Mouse (Mus musculus) cortical plate, adult 2 months (tissue): ENCODE data around the gene Sdhd. TPM values are rescaled to one million over a fixed set of nuclear protein-coding genes. Genes with fewer than 3 reads are reported as not detected.

ENCODE experiments used
- H3K27ac ChIP-seq: fragments of 200-500 bp; 2 replicates; pipeline ENCODE4 v1.5.1; 2012; ENCODE audit warnings: low read length, control low read depth, inconsistent platforms; ENCODE audit not compliant: insufficient read depth
- H3K4me1 ChIP-seq: fragments of 200-500 bp; 2 replicates; pipeline ENCODE4 v1.6.1; 2011; ENCODE audit warnings: low read length; ENCODE audit not compliant: control insufficient read depth, insufficient read depth
- H3K4me3 ChIP-seq: fragments of 200-500 bp; 2 replicates; pipeline ENCODE4 v1.5.1; 2011; ENCODE audit warnings: mild to moderate bottlenecking, low read length, control low read depth; ENCODE audit not compliant: insufficient read depth
- CTCF ChIP-seq: fragments of 200-500 bp; IDR thresholded peaks from 2 replicates; pipeline ENCODE4 v1.5.1; 2011; ENCODE audit warnings: mild to moderate bottlenecking, control low read depth, low read length; ENCODE audit not compliant: insufficient read depth; ENCODE audit errors: extremely low read depth
- POLR2A ChIP-seq: fragments of 200-500 bp; IDR thresholded peaks from 2 replicates; pipeline ENCODE4 v1.6.1; 2011; ENCODE audit warnings: mild to moderate bottlenecking, low read length, control low read depth; ENCODE audit not compliant: insufficient read depth; ENCODE audit errors: extremely low read depth
- polyA plus RNA-seq: library from polyadenylated mRNA; depleted of rRNA; stranded (reverse); fragments of >200 nt; gene quantifications from 2 replicates; pipeline ENCODE4 v1.2.3, GENCODE M21; 2012; rRNA removed

The Sdhd gene
- polyA plus RNA-seq, 1 experiment, result 145 TPM

- no peak overlapping the region for H3K4me3 ChIP-seq
- no peaks in the 10 kb centered on the region for H3K4me1 ChIP-seq
- H3K27ac ChIP-seq, result no peak overlapping the region
- no peak for TF ChIP-seq POLR2A
- no peak for TF ChIP-seq CTCF
Observed at GRCm38 (mm10) chr9:50561918-50562360, 41.7 kb downstream of the Sdhd start.

GRCm38 (mm10) chr9:50561145-50561917, 42.3 kb downstream of the Sdhd start, which contains the start of gene Tex12:
Gene Tex12 (minus strand): TSS chr9:50561325.
- Histone ChIP-seq H3K4me1 (no peaks in the 10 kb centered on the region), H3K27ac (no peak within 1 kb of the TSS), H3K4me3 (no peak within 1 kb of the TSS)
- no peak for TF ChIP-seq CTCF
- TF ChIP-seq POLR2A, result no peak

GRCm38 (mm10) chr9:50555094-50555446, 48.5 kb downstream of the Sdhd start, which contains the start of gene Bco2:
Gene Bco2 (minus strand): TSS chr9:50555181.
- Histone ChIP-seq H3K4me1 (peaks cover 3% of the 10 kb centered on the region; the same call in 1 of the 2 replicates), H3K4me3 (peak within 1 kb of the TSS; percentile 45), H3K27ac (peak within 1 kb of the TSS; percentile 94)
- TF ChIP-seq POLR2A, result no peak
- no peak for TF ChIP-seq CTCF

GRCm38 (mm10) chr9:50554241-50555093, 49.1 kb downstream of the Sdhd start, which contains the start of gene Il18:
Gene Il18 (plus strand): TSS chr9:50554827.
- TF ChIP-seq CTCF (no peak), POLR2A (no peak; the same call in 1 of the 2 replicates)
- peak within 1 kb of the TSS; percentile 45 for H3K4me3 ChIP-seq
- peak within 1 kb of the TSS; percentile 94 for H3K27ac ChIP-seq
- peaks cover 3% of the 10 kb centered on the region; the same call in 1 of the 2 replicates for H3K4me1 ChIP-seq

GRCm38 (mm10) chr9:50553547-50553946, 50.1 kb downstream of the Sdhd start:
- TF ChIP-seq POLR2A (no peak), CTCF (no peak)
- Histone ChIP-seq H3K27ac (peak overlapping the region; percentile 30; the same call in 1 of the 2 replicates), H3K4me3 (no peak overlapping the region), H3K4me1 (peaks cover 3% of the 10 kb centered on the region; the same call in 1 of the 2 replicates)

GRCm38 (mm10) chr9:50552206-50552605, 51.4 kb downstream of the Sdhd start:
- TF ChIP-seq POLR2A (no peak), CTCF (no peak)
- H3K4me1 ChIP-seq, result peaks cover 3% of the 10 kb centered on the region; the same call in 1 of the 2 replicates
- no peak overlapping the region for H3K27ac ChIP-seq
- H3K4me3 ChIP-seq, result no peak overlapping the region

- peaks cover under 1% of the 10 kb centered on the region; the same call in 1 of the 2 replicates for H3K4me1 ChIP-seq
- TF ChIP-seq CTCF, result no peak
- H3K4me3 ChIP-seq, result no peak overlapping the region
- H3K27ac ChIP-seq, result no peak overlapping the region
Observed at GRCm38 (mm10) chr9:50548936-50549335, 54.7 kb downstream of the Sdhd start.

GRCm38 (mm10) chr9:50547859-50548478, 55.6 kb downstream of the Sdhd start:
- TF ChIP-seq POLR2A (no peak), CTCF (no peak)
- no peak overlapping the region for H3K27ac ChIP-seq
- H3K4me3 ChIP-seq, result no peak overlapping the region
- H3K4me1 ChIP-seq, result no peaks in the 10 kb centered on the region

Other genes with a start within 250 kb of the Sdhd start
- 0.09 and 0.13 TPM in 2 replicates for gene Plet1, start 109.3 kb downstream of the Sdhd start, polyA plus RNA-seq
- gene Pts, start 75.1 kb downstream of the Sdhd start, polyA plus RNA-seq, result 59.7 and 62.6 TPM in 2 replicates
- gene Il18, start 49.0 kb downstream of the Sdhd start, polyA plus RNA-seq, result 67.8 and 69.3 TPM in 2 replicates
- 4.3 TPM in 2 replicates for gene Bco2, start 48.6 kb downstream of the Sdhd start, polyA plus RNA-seq
- not detected in 2 replicates for gene Tex12, start 42.5 kb downstream of the Sdhd start, polyA plus RNA-seq
- gene Timm8b, start 98 bp upstream of the Sdhd start, polyA plus RNA-seq, result 465 and 504 TPM in 2 replicates
- gene Pih1d2, start 13.5 kb upstream of the Sdhd start, polyA plus RNA-seq, result 4.4 and 4.9 TPM in 2 replicates
- 14.1 and 14.7 TPM in 2 replicates for gene Nkapd1, start 13.7 kb upstream of the Sdhd start, polyA plus RNA-seq
- 49.4 and 49.8 TPM in 2 replicates for gene Dlat, start 56.0 kb upstream of the Sdhd start, polyA plus RNA-seq
- 47.0 and 47.2 TPM in 2 replicates for gene Dixdc1, start 135.7 kb upstream of the Sdhd start, polyA plus RNA-seq
- 2.7 and 3.7 TPM in 2 replicates for gene 2310030G06Rik, start 142.7 kb upstream of the Sdhd start, polyA plus RNA-seq
- 267 and 331 TPM in 2 replicates for gene Cryab, start 147.5 kb upstream of the Sdhd start, polyA plus RNA-seq
- 3.8 and 4.9 TPM in 2 replicates for gene Hspb2, start 148.5 kb upstream of the Sdhd start, polyA plus RNA-seq
- 6.6 and 7.9 TPM in 2 replicates for gene Fdxacb1, start 164.4 kb upstream of the Sdhd start, polyA plus RNA-seq
- 22.2 and 23.7 TPM in 2 replicates for gene Alg9, start 171.2 kb upstream of the Sdhd start, polyA plus RNA-seq
- gene 1110032A03Rik, start 171.7 kb upstream of the Sdhd start, polyA plus RNA-seq, result 101 and 102 TPM in 2 replicates
- gene Ppp2r1b, start 241.5 kb upstream of the Sdhd start, polyA plus RNA-seq, result 13.2 and 14.9 TPM in 2 replicates